Mouse (Mus musculus) intestine, postnatal 0 days (tissue): ENCODE measurements around the gene Cd81. TPM values are rescaled to one million over a fixed set of nuclear protein-coding genes. Genes with fewer than 3 reads are reported as not detected.

ENCODE experiments used
- ATAC-seq: fragments of 200-750 bp; cut with Nextera tagmentation; 2 replicates; pipeline ENCODE4 v1.8.0; 2017; ENCODE audit warnings: mild to moderate bottlenecking, moderate TSS enrichment, moderate library complexity
- H3K27ac ChIP-seq: fragments of 300-500 bp; sonication (generic); 2 replicates; pipeline ENCODE4 v1.5.1; 2014; ENCODE audit warnings: mild to moderate bottlenecking, low read depth, low read length, moderate library complexity
- H3K27me3 ChIP-seq: fragments of 300-500 bp; sonication (generic); replicated peaks from 2 replicates; pipeline ENCODE4 v1.6.1; 2014; ENCODE audit warnings: low read length, mixed read lengths; ENCODE audit not compliant: control insufficient read depth, insufficient read depth
- H3K36me3 ChIP-seq: fragments of 300-500 bp; sonication (generic); 2 replicates; pipeline ENCODE4 v1.6.1; 2014; ENCODE audit warnings: mild to moderate bottlenecking, moderate library complexity; ENCODE audit not compliant: control insufficient read depth, insufficient read depth
- H3K4me1 ChIP-seq: fragments of 300-500 bp; sonication (generic); replicated peaks from 2 replicates; pipeline ENCODE4 v1.6.1; 2014; ENCODE audit warnings: antibody characterized with exemption, low read length, mixed read lengths; ENCODE audit not compliant: control insufficient read depth, insufficient read depth
- H3K4me2 ChIP-seq: fragments of 300-500 bp; sonication (generic); replicated peaks from 2 replicates; pipeline ENCODE4 v1.6.1; 2014; ENCODE audit warnings: low read depth, mild to moderate bottlenecking, moderate library complexity
- H3K4me3 ChIP-seq: fragments of 300-500 bp; sonication (generic); 2 replicates; pipeline ENCODE4 v1.5.1; 2014; ENCODE audit warnings: low read depth, low read length
- H3K9ac ChIP-seq: fragments of 300-500 bp; sonication (generic); 2 replicates; pipeline ENCODE4 v1.6.1; 2014; ENCODE audit warnings: mild to moderate bottlenecking, low read depth, low read length
- H3K9me3 ChIP-seq: fragments of 300-500 bp; sonication (generic); 2 replicates; pipeline ENCODE4 v1.6.1; 2016; ENCODE audit warnings: mixed run types; ENCODE audit not compliant: control insufficient read depth
- CTCF ChIP-seq: sonication (generic); IDR thresholded peaks from 2 replicates; pipeline ENCODE4 v1.5.1; 2016; ENCODE audit warnings: low read depth, mild to moderate bottlenecking, control low read depth, antibody characterized with exemption, moderate library complexity
- WGBS: fragments of 180-500 bp; shearing (Covaris S2); extraction: QIAGEN DNeasy Blood & Tissue Kit; methylation state at CpG from one replicate; pipeline ENCODE4 v1.1.7; 2014; 5-methylcytosine and 5-hydroxymethylcytosine counted together
- polyA plus RNA-seq: library from polyadenylated mRNA; unstranded; fragments of >200 nt; fragmentation: Nextera tagmentation; extraction: Ambion mirVana; gene quantifications from 2 replicates; pipeline ENCODE4 v1.2.1, GENCODE M21; 2015

Gene Cd81
- polyA plus RNA-seq, 1 experiment from 2014 or later = 216 TPM

DNA sequence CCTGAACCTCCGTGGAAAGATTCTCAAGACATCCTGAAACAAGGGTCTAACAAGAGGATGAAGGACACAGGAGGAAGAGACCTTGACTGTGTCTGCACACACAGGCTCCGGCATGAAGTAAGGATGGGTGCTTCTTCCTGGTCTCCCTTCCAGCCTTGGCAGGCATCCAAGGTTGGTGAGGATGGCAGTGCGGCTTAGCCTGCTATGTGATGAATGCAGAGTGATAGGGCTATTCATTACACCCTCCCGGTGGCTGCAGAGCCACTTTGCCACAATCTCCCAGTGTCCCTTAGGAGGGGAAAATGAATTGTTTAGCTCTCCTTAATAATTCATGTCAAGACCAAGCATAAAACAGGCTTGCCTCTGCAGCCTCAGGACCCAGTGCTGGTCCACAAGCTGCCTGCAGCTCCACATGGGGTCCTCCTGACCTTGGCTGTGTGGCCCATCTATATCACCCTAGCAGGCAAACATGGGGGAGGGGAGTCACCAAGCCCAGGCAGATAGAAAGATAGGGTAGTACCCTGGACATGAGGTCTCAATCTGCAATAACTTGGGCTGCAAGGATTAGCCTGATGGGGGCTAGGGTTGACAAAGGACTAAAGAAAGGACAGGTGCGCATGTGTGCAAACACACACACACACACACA lies 40.2 kb upstream of the Cd81 start:
- no peak overlapping the region for H3K4me3 ChIP-seq
- H3K36me3 ChIP-seq = no peaks in the 10 kb centered on the region
- H3K9ac ChIP-seq = no peak overlapping the region
- no peak overlapping the region for H3K4me2 ChIP-seq
- no peak for TF ChIP-seq CTCF
- no peaks in the 10 kb centered on the region for H3K27me3 ChIP-seq
- no peaks in the 10 kb centered on the region for H3K9me3 ChIP-seq
- ATAC-seq = no peak
- H3K4me1 ChIP-seq = peaks cover 13% of the 10 kb centered on the region; the same call in 1 of the 2 replicates
- WGBS = 40% methylated on average over 5 of the region's 5 CpGs
- H3K27ac ChIP-seq = no peak overlapping the region

DNA sequence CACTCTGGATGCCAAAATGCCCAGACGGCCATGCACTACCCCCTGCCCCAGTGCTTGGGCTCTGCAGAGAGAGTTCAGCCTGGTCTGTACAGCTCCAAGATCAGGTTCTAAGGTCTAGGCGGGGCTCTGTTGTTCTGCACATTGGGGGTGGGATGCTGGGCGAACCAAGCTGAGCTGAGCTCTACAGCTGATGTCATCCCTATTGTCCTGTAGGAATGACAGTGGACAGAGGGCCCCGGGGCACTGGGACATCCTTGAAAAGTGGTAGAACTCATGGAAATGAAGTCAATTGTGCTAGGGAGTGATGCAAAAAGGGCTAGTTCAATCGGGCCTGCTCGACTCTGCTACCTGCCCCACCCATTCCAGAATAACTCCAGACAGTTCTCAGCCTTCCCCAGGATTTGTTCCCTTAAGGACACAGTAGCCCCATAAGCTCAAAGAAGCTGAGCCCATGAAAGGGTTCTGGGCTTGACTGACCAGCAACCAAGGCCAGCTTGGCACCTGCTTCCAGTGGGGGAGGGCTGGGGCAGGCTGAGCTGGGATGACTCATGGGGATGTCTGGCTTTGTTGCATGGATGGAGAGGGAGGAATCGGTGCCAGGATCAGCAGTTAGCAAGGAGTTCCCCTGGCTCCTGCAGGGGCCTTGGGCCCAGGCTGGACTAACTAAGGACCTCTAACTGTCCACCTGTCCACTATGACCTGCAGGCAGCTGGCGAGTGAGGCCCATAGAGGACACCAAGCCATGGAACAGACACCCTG lies 38.9 kb upstream of the Cd81 start:
- Histone ChIP-seq H3K9ac (no peak overlapping the region), H3K36me3 (no peaks in the 10 kb centered on the region), H3K27me3 (no peaks in the 10 kb centered on the region), H3K4me3 (no peak overlapping the region), H3K4me2 (no peak overlapping the region), H3K9me3 (no peaks in the 10 kb centered on the region), H3K4me1 (peaks cover 13% of the 10 kb centered on the region; the same call in 1 of the 2 replicates), H3K27ac (no peak overlapping the region)
- no peak for ATAC-seq
- WGBS = 67% methylated on average over 8 of the region's 8 CpGs
- no peak for TF ChIP-seq CTCF

DNA sequence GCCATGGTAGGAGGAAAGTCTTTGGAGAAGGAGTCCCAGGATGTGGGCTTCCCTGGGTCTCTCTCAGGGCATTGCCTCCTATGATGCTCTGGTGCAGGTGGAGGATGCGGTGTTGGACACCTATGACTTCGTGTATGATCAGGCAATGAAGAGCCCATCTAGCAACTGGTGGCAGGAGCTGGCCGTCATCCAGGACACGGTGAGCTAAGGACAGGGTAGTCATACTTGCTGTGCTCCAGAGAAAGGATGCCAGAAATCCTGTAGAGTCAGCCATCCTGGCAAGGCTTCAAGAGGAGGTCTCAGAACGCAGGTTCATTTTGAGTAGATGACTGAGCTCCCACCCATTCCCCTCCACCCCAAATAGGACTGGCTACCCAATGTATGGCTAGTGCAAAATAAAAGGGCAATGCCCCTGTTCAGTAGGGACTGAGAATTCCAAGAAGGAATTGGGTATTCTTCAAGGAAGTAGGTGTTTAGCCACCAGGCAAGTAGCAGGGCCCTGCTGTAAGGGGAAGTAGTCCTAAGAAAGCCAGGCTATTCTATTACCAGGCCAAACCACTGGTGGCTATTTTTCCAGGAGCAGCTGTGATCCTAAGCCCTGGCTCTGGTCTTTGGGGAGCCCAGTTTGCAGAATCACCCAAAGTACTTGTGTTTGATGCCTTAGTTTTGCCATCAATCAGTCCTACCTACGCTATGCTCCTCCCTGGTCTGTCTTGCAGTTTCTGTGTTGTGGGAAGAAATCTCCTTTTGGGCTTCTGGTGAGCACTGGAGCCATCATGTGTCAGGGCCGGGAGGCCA lies 37.5 kb upstream of the Cd81 start:
- H3K4me2 ChIP-seq = no peak overlapping the region
- no peak overlapping the region for H3K9ac ChIP-seq
- peaks cover 13% of the 10 kb centered on the region; the same call in 1 of the 2 replicates for H3K4me1 ChIP-seq
- no peaks in the 10 kb centered on the region for H3K9me3 ChIP-seq
- no peaks in the 10 kb centered on the region for H3K36me3 ChIP-seq
- H3K27me3 ChIP-seq = no peaks in the 10 kb centered on the region
- ATAC-seq = no peak
- no peak overlapping the region; the same call in 1 of the 2 replicates for H3K27ac ChIP-seq
- TF ChIP-seq CTCF = no peak
- 84% methylated on average over 7 of the region's 7 CpGs for WGBS
- H3K4me3 ChIP-seq = no peak overlapping the region

DNA sequence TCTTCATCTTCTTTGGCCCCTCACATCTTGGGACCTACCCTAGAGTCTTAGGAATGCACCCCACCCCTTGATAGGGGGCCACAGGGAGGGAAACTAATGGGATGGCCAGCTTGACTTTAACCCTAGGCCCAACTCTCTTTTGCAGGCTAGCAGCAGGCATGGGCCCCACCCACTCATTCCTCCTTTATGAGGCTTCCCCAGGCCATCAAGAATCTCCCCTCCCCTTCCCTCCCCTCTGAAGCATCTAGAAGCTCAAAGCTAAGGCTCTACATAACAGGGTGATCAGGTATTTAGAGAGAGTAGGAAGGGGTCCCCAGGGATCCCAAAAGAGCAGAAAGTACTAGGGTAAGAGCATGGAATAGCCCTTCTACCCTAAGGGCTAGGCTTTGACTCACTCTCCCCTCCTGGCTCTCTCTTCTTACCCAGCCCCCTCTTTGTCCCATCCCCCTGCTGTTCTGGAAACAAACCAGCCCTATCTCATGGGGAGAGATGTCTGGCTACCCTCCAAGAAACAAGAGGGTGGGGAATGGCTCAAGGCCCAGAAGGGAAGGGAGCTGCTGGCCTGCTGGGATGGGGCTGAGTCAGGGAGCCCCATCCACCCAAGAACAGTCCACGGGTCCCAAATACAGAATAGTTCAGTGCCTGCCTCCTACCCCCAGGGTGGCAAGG lies 36.6 kb upstream of the Cd81 start:
- H3K27ac ChIP-seq = no peak overlapping the region; the same call in 1 of the 2 replicates
- H3K4me3 ChIP-seq = no peak overlapping the region
- no peak for TF ChIP-seq CTCF
- no peak overlapping the region for H3K9ac ChIP-seq
- 23% methylated on average over 1 of the region's 1 CpGs for WGBS
- no peaks in the 10 kb centered on the region for H3K9me3 ChIP-seq
- no peak overlapping the region for H3K4me2 ChIP-seq
- H3K4me1 ChIP-seq = peaks cover 12% of the 10 kb centered on the region; the same call in 1 of the 2 replicates
- 0 out of 2 replicates have a peak, but pooled peaks have one; percentile 28 for ATAC-seq
- H3K27me3 ChIP-seq = no peaks in the 10 kb centered on the region
- no peaks in the 10 kb centered on the region for H3K36me3 ChIP-seq

DNA sequence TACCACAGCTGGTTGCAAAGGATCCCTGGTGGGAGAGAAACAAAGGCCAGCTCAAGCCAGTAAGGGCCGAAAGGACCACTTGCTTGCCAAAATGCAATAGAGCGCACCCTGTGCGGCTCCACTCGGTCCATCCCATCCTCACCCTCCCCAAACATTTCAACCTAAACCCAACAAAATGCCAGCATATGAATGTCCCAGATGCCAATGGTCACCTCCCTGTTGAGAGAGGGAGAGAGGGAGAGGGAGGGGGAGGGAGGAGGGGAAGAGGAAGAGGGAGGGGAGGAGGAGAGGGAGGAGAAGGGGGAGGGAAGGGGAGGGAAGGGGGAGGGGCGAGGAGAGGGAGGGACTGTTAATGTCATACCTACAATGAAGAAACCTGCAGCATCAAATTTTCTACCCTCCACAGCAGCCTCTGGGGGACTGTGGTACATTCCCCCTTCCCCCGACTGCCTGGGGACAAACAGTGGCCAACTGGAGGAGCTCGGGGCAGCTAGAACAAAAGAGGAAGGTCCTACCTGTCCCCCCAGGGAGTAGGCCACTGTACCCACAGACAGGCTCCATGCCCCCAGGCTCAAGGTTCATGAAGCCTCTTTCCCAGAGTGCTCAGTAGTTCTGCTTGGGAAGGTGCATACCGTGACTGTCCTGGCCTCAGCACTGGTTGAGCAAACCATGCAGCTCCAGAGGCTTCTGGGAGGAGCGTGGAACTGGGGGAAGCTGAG lies 36.0 kb upstream of the Cd81 start:
- no peak overlapping the region for H3K9ac ChIP-seq
- 0 out of 2 replicates have a peak, but pooled peaks have one; percentile 4 for ATAC-seq
- no peak for TF ChIP-seq CTCF
- no peak overlapping the region for H3K27ac ChIP-seq
- peaks cover 10% of the 10 kb centered on the region; the same call in 1 of the 2 replicates for H3K4me1 ChIP-seq
- no peaks in the 10 kb centered on the region for H3K9me3 ChIP-seq
- no peak overlapping the region for H3K4me2 ChIP-seq
- H3K36me3 ChIP-seq = no peaks in the 10 kb centered on the region
- H3K27me3 ChIP-seq = no peaks in the 10 kb centered on the region
- H3K4me3 ChIP-seq = no peak overlapping the region
- WGBS = 66% methylated on average over 9 of the region's 9 CpGs
